Mouse (Mus musculus) left cerebral cortex, adult 8-10 months (tissue): ENCODE measurements around the gene Lrcol1. TPM values are rescaled to one million over a fixed set of nuclear protein-coding genes. Genes with fewer than 3 reads are reported as not detected.

Experiments used
- DNase-seq, 2 experiments: peaks; one replicate each; pipeline ENCODE4 v3.0.0; 2022; ENCODE audit warnings: low spot score in 2 of 2
- total RNA-seq, 4 experiments: library from RNA; stranded (reverse); gene quantifications; 2 replicates each; pipeline ENCODE4 v1.2.4; 2022

Lrcol1 gene
- total RNA-seq, 4 experiments from 2014 or later, result not detected

DNA sequence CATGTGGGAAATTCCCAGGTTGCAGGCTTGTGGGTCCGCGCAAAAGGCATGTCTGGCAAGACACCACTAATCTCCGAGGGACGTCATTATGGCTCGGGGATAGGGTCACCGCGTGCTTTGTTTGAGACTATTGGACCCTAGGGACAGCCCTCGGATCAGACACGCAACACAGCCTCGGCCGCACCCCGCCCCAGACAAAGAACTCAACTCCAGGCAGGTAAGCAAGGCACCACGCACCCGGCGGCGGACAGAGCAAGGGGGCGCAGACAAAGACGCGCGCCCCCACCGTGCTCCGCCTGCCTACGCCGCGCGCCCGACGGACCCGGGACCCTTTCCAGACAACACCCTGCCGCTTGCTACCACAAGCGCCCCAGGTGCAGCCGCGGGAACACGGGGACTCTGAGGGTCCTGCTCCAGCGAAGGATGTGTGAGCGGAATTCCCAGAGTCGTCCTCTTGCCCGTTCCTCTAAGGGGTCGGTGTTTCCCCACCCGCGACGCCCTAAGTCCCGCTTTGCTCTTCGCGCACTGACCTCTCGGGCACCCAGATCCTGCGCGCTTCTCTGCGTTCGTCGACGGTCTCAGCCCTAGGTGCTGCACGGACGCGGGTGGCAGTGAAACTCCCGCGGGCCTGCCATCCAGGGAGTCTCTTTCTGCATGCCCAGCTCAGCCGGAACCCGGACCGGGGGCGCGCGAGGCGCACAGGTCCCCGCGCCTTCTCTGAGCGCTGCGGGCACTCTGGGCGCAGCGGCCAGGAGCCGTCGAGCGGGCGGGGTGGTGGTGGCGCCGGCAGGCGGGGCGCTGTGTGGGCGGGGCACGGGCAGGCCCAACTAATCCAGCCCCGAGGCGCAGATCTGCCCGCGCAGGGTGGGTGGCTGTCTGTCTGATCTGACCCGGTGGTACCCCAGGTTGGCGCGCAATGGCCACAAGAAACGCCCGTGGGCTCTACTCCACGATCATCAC is 42.1 kb downstream of the Lrcol1 start:
- peak in 1 of 2 experiments; percentile 64 for DNase-seq

DNA sequence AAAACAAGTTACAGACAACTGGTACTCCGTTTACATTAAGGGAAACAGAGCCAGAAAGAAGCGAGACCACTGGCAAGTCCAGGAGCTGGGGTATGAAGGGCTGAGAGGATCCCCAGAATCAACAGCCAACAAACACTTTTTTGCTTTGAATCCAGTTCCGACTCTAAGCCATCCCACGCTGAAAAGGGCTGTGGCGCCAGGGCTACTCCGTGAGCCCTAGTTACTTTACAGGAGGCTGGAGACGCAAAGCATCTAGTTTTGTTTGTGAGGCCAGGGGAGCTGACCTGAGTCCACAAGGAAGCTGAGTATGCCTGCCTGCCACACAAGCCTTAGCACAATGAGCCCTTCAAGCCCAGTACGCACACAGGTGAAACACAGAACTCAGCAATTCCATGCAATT is 42.8 kb downstream of the Lrcol1 start:
- DNase-seq, result no peak

- DNase-seq, result no peak
Measured at GRCm38 (mm10) chr5:110390631-110391030, 46.1 kb downstream of the Lrcol1 start.

DNA sequence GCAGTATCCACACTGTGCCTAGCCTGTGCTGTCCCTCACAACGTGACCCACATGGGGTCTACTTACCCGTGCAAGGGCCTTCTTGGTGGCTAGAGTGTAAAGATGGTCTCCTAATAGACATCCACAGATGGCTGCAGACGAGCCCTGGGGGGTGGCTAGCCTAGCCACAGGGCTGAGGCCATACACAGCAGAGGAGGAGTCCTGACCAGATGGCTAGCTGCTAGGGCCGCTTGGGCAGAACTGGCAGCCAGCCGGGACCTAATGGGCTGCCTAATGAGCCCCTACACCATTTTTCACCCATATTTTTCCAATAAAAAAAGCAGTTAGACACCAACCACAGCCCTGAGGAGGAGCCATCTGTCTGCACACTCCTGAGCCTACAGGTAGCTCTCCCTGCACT is 48.2 kb downstream of the Lrcol1 start:
- no peak for DNase-seq

GRCm38 (mm10) chr5:110395006-110395661 is 50.6 kb downstream of the Lrcol1 start:
- DNase-seq, result no peak

DNA sequence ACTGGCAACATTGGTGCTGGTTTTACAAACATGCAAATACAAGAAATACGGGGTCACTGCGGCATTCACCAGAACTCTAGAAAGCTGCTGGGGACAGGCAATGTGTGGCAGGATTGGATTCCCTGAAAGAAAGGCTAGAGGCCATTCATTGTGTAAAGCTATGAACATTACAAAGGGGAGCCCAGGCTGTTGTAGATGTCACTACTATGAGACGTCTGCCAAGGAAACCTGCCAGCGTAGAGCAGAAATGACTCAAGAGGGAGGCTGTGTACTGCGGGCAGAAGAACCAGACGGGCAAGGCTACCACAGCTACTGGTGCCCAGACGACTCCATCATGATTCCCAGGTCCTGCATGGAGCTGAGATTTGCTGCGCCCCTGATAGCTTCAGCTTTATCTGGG is 56.6 kb downstream of the Lrcol1 start:
- no peak for DNase-seq

GRCm38 (mm10) chr5:110402557-110402956 is 58.0 kb downstream of the Lrcol1 start:
- no peak for DNase-seq

DNA sequence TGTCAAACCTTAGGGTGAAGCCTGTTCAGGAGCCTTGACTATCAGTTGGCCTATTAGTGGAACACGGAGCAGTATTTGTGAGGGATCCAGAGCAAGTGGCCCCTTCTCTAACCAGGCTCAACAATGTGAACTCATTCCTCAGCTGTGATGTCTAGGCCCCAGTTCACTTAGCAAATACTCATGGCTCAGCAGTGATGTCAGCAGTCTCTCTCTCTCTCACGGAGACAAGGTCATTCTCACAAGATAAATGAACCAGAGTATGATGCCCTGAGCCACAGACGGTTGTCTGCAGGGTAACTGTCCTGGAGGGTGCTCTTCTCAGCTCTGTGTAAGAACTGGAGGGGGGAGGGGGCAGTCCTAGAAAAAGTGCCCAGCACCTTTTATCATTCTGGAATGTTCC is 59.4 kb downstream of the Lrcol1 start:
- no peak for DNase-seq

Other genes with a start within 250 kb of the Lrcol1 start
- gene Plcxd1, start 244.8 kb upstream of the Lrcol1 start, total RNA-seq, result 10 to 100 TPM; 10.2 to 15.1 (median 14.1) TPM
- 10 to 100 TPM; 67.3 to 88.7 (median 83.2) TPM for gene Gtpbp6, start 236.5 kb upstream of the Lrcol1 start, total RNA-seq
- gene Zfp605, start 234.6 kb upstream of the Lrcol1 start, total RNA-seq, result 10 to 100 TPM; 15.0 to 19.2 (median 16.1) TPM
- gene Chfr, start 208.9 kb upstream of the Lrcol1 start, total RNA-seq, result 10 to 100 TPM; 41.8 to 50.5 (median 45.1) TPM
- 10 to 100 TPM; 46.4 to 48.0 (median 46.5) TPM for gene Golga3, start 168.0 kb upstream of the Lrcol1 start, total RNA-seq
- 10 to 100 TPM; 34.5 to 42.7 (median 37.8) TPM for gene Ankle2, start 113.7 kb upstream of the Lrcol1 start, total RNA-seq
- gene Pgam5, start 74.8 kb upstream of the Lrcol1 start, total RNA-seq, result 10 to 100 TPM; 50.0 to 60.1 (median 52.8) TPM
- 10 to 100 TPM in 1 of 4 experiments, 1 to 10 TPM in 3; 6.8 to 10.8 (median 8.8) TPM for gene Pxmp2, start 58.5 kb upstream of the Lrcol1 start, total RNA-seq
- gene Pole, start 58.4 kb upstream of the Lrcol1 start, total RNA-seq, result 1 to 10 TPM; 1.4 to 2.4 (median 1.9) TPM
- gene P2rx2, start 1.5 kb upstream of the Lrcol1 start, total RNA-seq, result under 1 TPM in 1 of 4 experiments, not detected in 3; 0.32 TPM
- 10 to 100 TPM; 60.3 to 72.8 (median 66.9) TPM for gene Fbrsl1, start 103.8 kb downstream of the Lrcol1 start, total RNA-seq
- 10 to 100 TPM; 61.9 to 87.7 (median 73.3) TPM for gene Galnt9, start 199.6 kb downstream of the Lrcol1 start, total RNA-seq